Mouse (Mus musculus) heart, embryonic 16.5 days (tissue): Measurements from ENCODE around the gene Pdlim4. TPM values are rescaled to one million over a fixed set of nuclear protein-coding genes. Genes with fewer than 3 reads are reported as not detected.
A peak's percentile ranks its signal among the peaks of the same experiment; 100 is the strongest.

Experiments
- ATAC-seq: fragments of 200-750 bp; cut with Nextera tagmentation; replicated peaks from 2 replicates; pipeline ENCODE4 v1.8.0; 2017; ENCODE audit warnings: moderate number of reproducible peaks; ENCODE audit not compliant: insufficient read depth, low FRiP score; ENCODE audit errors: extremely low read depth
- H3K27ac ChIP-seq: fragments of 300-500 bp; sonication (generic); 2 replicates; pipeline ENCODE4 v1.5.1; 2014; ENCODE audit warnings: mild to moderate bottlenecking, low read length, control low read depth, moderate library complexity
- H3K27me3 ChIP-seq: fragments of 300-500 bp; sonication (generic); 2 replicates; pipeline ENCODE4 v1.6.1; 2014; ENCODE audit warnings: low read length, mixed read lengths; ENCODE audit not compliant: control insufficient read depth, insufficient read depth
- H3K36me3 ChIP-seq: fragments of 300-500 bp; sonication (generic); 2 replicates; pipeline ENCODE4 v1.6.1; 2014; ENCODE audit not compliant: control insufficient read depth, insufficient read depth
- H3K4me1 ChIP-seq: fragments of 300-500 bp; sonication (generic); 2 replicates; pipeline ENCODE4 v1.6.1; 2014; ENCODE audit warnings: low read length, mixed read lengths; ENCODE audit not compliant: control insufficient read depth, insufficient read depth
- H3K4me2 ChIP-seq: fragments of 300-500 bp; sonication (generic); 2 replicates; pipeline ENCODE4 v1.6.1; 2014; ENCODE audit warnings: low read depth, mild to moderate bottlenecking, control low read depth, low read length
- H3K4me3 ChIP-seq: fragments of 300-500 bp; sonication (generic); 2 replicates; pipeline ENCODE4 v1.5.1; 2014; ENCODE audit warnings: mild to moderate bottlenecking, control low read depth, low read length
- H3K9ac ChIP-seq: fragments of 300-500 bp; sonication (generic); 2 replicates; pipeline ENCODE4 v1.6.1; 2014; ENCODE audit warnings: low read length, control low read depth
- H3K9me3 ChIP-seq: fragments of 300-500 bp; sonication (generic); replicated peaks from 2 replicates; pipeline ENCODE4 v1.6.1; 2016; ENCODE audit warnings: low read length; ENCODE audit not compliant: control insufficient read depth
- WGBS: fragments of 180-500 bp; shearing (Covaris S2); extraction: QIAGEN DNeasy Blood & Tissue Kit; methylation state at CpG from one replicate; pipeline ENCODE4 v1.1.7; 2014; 5-methylcytosine and 5-hydroxymethylcytosine counted together
- polyA plus RNA-seq: library from polyadenylated mRNA; unstranded; fragments of >200 nt; fragmentation: Nextera tagmentation; extraction: Ambion mirVana; gene quantifications from 2 replicates; pipeline ENCODE4 v1.2.1, GENCODE M21; 2015

The Pdlim4 gene
- polyA plus RNA-seq, 1 experiment from 2014 or later, result 26.4 TPM

DNA sequence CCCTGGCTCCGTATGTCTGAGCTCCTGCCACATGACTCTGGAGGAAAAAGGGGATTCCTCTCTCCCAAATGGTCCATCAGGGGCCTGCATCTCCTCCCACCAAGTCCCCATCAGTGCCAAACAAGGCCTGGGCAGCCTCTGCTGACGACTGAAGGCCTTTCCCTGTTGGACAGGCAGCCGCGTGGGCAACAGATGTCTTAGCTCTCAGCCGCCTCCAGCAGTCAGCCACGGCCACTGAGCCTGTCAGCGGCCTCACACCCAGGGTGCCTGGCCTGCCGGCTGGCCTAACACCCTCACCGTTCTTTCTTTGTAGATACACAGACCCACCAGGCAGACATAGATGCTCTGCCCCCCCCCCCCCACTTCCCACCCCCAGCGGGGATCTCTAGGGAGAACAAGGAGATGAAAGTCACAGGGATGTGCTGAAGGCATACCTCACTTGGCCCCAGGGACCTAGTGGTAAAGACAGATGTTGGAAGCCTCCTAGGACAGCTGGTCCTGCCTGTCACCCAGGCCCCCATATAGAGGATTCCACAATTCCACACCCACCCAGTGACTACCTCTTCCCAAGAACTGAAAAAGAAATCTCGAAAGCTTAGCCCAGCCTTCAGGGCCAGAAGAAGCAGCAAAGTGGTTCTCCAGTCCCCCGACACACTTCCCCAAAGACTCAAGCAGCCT, 1.4 kb downstream of the Pdlim4 start:
- peak overlapping the region; percentile 59 for H3K4me3 ChIP-seq
- peaks cover 21% of the 10 kb centered on the region for H3K27me3 ChIP-seq
- no peak overlapping the region for H3K27ac ChIP-seq
- H3K36me3 ChIP-seq, result no peaks in the 10 kb centered on the region
- peak overlapping the region; percentile 93 for H3K4me2 ChIP-seq
- 39% methylated on average over 12 of the region's 12 CpGs for WGBS
- ATAC-seq, result no peak
- peak overlapping the region; percentile 76; the same call in 1 of the 2 replicates for H3K9ac ChIP-seq
- peaks cover 38% of the 10 kb centered on the region for H3K4me1 ChIP-seq
- H3K9me3 ChIP-seq, result no peaks in the 10 kb centered on the region

DNA sequence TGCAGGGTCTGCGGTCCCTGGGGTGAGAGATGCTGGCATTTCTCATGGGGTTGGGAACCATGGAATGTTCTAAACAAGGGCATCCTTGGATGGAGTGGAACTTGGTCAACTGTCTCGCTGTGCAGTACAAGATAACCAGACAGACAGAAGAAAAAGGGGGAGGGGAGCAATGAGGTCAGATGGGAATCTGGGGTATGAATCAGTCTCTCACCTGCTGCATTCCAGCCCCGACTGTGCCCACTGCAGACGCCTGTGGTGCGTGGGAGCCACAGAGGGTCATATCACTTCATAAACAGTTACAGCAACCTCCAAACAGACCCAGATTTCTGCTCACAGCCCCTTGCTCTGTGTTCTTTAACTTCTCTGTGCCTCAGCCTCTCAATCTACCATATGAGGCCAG, 2.4 kb downstream of the Pdlim4 start:
- H3K9me3 ChIP-seq, result no peaks in the 10 kb centered on the region
- peaks cover 38% of the 10 kb centered on the region for H3K4me1 ChIP-seq
- WGBS, result 63% methylated on average over 5 of the region's 5 CpGs
- no peak for ATAC-seq
- H3K9ac ChIP-seq, result no peak overlapping the region
- H3K4me3 ChIP-seq, result no peak overlapping the region
- no peak overlapping the region for H3K27ac ChIP-seq
- peaks cover 21% of the 10 kb centered on the region for H3K27me3 ChIP-seq
- no peaks in the 10 kb centered on the region for H3K36me3 ChIP-seq
- no peak overlapping the region for H3K4me2 ChIP-seq

DNA sequence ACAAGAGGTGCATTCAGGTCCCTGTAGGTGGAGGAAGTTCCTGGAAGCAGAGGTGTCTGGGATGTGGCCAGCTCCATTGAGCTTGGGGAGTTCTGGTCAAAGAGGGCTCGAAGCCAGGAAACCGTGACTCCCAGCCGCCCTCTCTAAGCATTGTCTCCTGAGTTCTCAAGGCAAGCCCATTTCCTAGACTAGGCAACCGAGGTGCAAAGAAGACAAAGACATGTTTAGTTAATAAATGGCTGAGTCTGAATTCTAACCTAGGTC, 3.0 kb downstream of the Pdlim4 start:
- ATAC-seq, result no peak
- no peak overlapping the region for H3K4me3 ChIP-seq
- peaks cover 39% of the 10 kb centered on the region for H3K4me1 ChIP-seq
- no peak overlapping the region for H3K4me2 ChIP-seq
- H3K27ac ChIP-seq, result no peak overlapping the region
- no peaks in the 10 kb centered on the region for H3K36me3 ChIP-seq
- H3K27me3 ChIP-seq, result peaks cover 19% of the 10 kb centered on the region
- no peaks in the 10 kb centered on the region for H3K9me3 ChIP-seq
- H3K9ac ChIP-seq, result no peak overlapping the region
- 74% methylated on average over 4 of the region's 4 CpGs for WGBS

DNA sequence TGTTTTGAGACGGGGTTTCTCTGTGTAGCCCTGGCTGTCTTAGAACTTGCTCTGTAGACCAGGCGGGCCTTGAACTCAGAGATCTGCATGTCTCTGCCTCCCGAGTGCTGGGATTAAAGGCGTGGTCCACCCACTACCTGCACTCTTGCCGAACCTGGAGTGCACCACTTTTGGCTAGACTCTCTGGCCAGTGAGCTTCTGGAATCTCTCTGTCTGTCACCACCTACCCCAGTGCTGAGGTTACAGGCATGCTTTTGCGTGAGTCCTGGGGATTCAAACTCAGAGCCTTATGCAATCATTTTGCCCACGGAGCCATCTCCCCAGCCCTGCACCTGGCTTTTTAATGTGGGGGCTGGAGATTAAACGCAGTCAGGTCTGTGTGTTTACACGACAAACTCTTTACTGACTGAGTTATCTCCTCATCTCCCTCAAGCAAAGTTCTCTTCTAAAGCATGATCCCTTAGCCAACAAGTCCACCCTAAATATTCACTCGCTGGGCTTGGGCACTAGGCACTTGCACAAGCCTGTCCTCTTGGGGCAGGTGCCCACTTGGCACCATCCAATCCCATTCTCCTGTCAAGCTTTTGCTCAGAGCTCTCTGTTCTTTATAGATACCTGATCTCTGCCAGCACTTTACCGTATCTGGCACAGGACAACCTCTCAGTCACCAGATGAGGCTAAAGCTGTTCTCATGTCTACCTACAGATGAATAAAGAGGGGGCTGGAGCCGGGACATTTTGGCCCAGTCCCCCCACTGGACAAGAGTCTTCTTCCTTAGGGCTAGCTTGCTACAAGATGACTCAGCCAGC, 3.5 kb downstream of the Pdlim4 start:
- Histone ChIP-seq H3K4me2 (no peak overlapping the region), H3K4me3 (no peak overlapping the region), H3K27me3 (peaks cover 14% of the 10 kb centered on the region), H3K9ac (no peak overlapping the region), H3K9me3 (no peaks in the 10 kb centered on the region), H3K36me3 (no peaks in the 10 kb centered on the region), H3K27ac (no peak overlapping the region), H3K4me1 (peaks cover 39% of the 10 kb centered on the region)
- WGBS, result 71% methylated on average over 12 of the region's 12 CpGs
- ATAC-seq, result no peak

DNA sequence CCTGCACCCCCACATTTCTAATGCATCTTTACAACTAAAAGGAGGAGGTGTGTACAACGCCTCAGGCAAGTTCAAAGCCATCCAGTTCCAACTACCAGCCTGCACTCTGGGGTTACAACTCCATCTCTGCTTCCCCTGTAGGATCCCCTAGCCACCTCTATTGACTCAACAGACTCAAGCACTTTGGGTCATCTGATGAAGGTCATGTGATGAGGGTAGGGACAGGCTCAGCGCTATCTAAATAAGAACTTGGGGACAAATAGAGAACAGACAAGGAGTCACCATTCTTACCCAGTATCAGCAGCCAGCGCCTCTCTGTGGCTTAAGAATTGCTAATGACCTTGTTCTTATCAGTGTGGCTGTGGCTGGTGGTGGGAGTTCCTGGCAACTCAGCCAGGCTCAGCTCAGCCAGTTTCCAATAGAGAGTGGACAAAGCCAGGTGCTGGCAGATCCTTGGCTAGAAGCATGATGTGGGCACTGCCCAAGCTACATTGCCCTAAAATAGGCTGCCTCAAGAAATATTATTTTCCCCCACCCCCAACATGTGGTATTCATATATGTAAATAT, 4.3 kb downstream of the Pdlim4 start:
- no peak overlapping the region for H3K4me2 ChIP-seq
- H3K4me1 ChIP-seq, result peaks cover 39% of the 10 kb centered on the region
- H3K4me3 ChIP-seq, result no peak overlapping the region
- H3K27me3 ChIP-seq, result peaks cover 6% of the 10 kb centered on the region; the same call in 1 of the 2 replicates
- 40% methylated on average over 3 of the region's 3 CpGs for WGBS
- no peak overlapping the region; the same call in 1 of the 2 replicates for H3K27ac ChIP-seq
- H3K9ac ChIP-seq, result no peak overlapping the region
- ATAC-seq, result no peak
- H3K9me3 ChIP-seq, result no peaks in the 10 kb centered on the region
- no peaks in the 10 kb centered on the region for H3K36me3 ChIP-seq

DNA sequence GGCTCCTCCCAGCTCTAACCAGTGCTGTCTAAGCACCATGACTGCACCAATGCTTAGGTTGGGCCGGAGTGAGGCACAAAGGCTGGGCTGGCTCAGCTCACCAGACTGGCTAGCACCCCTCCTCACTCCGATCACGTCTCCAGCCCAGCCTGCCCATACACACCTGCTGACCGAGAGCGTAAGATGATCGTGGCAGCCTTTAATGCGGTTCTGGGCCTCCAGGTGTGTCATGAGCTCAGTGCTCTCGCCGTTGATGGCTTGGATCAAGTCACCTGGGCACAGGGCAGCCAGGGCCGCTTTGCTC, 5.4 kb downstream of the Pdlim4 start:
- H3K9ac ChIP-seq, result no peak overlapping the region
- H3K27ac ChIP-seq, result peak overlapping the region; percentile 25; the same call in 1 of the 2 replicates
- ATAC-seq, result no peak
- no peaks in the 10 kb centered on the region for H3K36me3 ChIP-seq
- no peak overlapping the region for H3K4me3 ChIP-seq
- H3K27me3 ChIP-seq, result peaks cover 6% of the 10 kb centered on the region; the same call in 1 of the 2 replicates
- 80% methylated on average over 10 of the region's 10 CpGs for WGBS
- H3K9me3 ChIP-seq, result no peaks in the 10 kb centered on the region
- peaks cover 45% of the 10 kb centered on the region for H3K4me1 ChIP-seq
- no peak overlapping the region for H3K4me2 ChIP-seq

DNA sequence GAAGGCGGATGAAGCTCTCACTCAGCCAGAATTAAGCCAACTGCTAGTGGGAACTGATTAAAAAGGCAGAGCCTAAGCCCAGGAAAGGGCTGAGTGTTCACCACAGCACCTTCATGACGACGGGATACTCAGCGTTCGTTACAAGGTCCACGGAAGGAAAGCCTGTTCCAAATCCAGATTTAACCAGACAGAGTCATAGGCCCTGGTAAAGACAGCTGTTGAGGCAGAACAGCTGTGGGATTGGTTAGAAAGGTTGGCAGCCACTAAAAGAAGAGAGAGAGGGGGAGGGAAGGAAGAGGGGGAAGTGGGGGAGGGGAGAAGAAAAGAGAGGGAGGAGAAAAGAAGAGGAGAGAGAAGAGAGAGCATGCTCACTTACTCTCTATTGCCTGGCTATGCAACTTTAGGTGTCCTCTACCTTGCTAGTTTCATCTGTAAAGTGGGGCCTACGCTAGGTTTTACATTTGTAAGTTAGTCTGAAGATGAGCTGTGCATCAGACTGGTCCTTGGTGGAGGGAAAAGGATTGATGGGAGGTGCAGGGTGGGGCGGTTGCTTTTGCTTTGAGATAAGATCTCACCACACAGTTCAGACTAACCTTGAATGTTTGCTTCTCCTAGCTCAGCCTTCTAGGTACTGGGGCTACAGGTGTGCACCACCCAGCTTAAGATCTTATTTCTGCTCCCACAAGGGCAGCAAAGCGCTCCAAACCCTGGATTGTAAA, 5.9 kb downstream of the Pdlim4 start:
- Histone ChIP-seq H3K9me3 (no peaks in the 10 kb centered on the region), H3K4me3 (no peak overlapping the region), H3K4me1 (peaks cover 48% of the 10 kb centered on the region), H3K9ac (peak overlapping the region; percentile 13; the same call in 1 of the 2 replicates), H3K27ac (peak overlapping the region; percentile 52), H3K27me3 (peaks cover 3% of the 10 kb centered on the region; the same call in 1 of the 2 replicates), H3K36me3 (no peaks in the 10 kb centered on the region), H3K4me2 (no peak overlapping the region)
- ATAC-seq, result no peak
- WGBS, result 65% methylated on average over 9 of the region's 9 CpGs

DNA sequence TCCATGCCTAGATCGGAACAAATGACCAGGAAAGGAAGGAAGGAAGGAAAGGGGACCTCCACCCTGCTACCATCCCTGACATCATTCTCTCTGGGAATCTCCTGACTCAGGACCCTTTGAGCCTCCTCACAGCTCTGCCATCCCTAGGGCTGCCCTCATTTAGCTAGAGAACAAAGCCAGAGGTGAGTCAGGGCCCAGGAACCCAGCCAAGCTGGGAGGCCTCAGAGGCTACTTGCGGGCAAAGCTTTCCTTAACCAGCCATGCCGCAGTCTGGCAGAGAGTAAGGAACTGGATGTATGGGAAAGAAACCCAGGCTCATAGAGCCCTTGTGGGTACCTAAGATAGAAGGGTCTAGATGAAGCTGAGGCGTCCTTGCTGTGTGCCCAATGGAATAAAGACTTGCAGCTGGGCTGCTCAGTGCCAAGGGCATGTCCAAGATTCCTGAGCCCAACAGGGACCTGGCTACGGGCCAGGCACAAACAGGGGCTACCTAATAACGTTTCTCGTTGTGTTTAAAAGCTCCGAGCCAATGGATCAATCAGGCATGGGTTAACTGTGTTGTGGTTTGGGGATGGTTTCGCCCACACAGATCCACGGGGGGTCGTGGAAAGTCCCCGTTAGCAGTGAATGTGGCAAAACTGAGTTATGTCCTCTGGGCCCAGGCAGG, 6.6 kb downstream of the Pdlim4 start:
- Histone ChIP-seq H3K9me3 (no peaks in the 10 kb centered on the region), H3K4me2 (no peak overlapping the region), H3K27ac (peak overlapping the region; percentile 52), H3K4me3 (no peak overlapping the region), H3K9ac (peak overlapping the region; percentile 13; the same call in 1 of the 2 replicates), H3K36me3 (no peaks in the 10 kb centered on the region), H3K4me1 (peaks cover 41% of the 10 kb centered on the region), H3K27me3 (no peaks in the 10 kb centered on the region)
- WGBS, result 59% methylated on average over 12 of the region's 12 CpGs
- no peak for ATAC-seq
